Mouse (Mus musculus): ENCODE data around the gene Gm11111.
"Not testable (repeated sequence)": the region's sequence is repeated elsewhere in the genome, so short reads cannot be mapped to it uniquely, and the experiment has no call there.

Gene Gm11111

GRCm38 (mm10) chr5:98552395-98552794, at the start of gene Gm11111:
Gene Gm11111 (plus strand): TSS chr5:98552695.
- no peak for DNase-seq (ENCODE audit: low spot score in 2 of 2)

GRCm38 (mm10) chr5:98516214-98516613, 36.3 kb upstream of the Gm11111 start:
- DNase-seq (ENCODE audit: low spot score in 2 of 2): no peak

GRCm38 (mm10) chr5:98520118-98520517, 32.4 kb upstream of the Gm11111 start:
- no peak for DNase-seq (ENCODE audit: low spot score in 2 of 2)

- no peak for DNase-seq (ENCODE audit: low spot score in 2 of 2)
Measured at GRCm38 (mm10) chr5:98522270-98522977, 30.1 kb upstream of the Gm11111 start.

- DNase-seq (ENCODE audit: low spot score in 2 of 2): no peak
Measured at GRCm38 (mm10) chr5:98523050-98523449, 29.4 kb upstream of the Gm11111 start.

GRCm38 (mm10) chr5:98523783-98524182, 28.7 kb upstream of the Gm11111 start:
- DNase-seq (ENCODE audit: low spot score in 2 of 2): no peak

GRCm38 (mm10) chr5:98541333-98541732, 11.2 kb upstream of the Gm11111 start:
- no peak for DNase-seq (ENCODE audit: low spot score in 2 of 2)

- no peak for DNase-seq (ENCODE audit: low spot score in 2 of 2)
Measured at GRCm38 (mm10) chr5:98550285-98550684, 2.2 kb upstream of the Gm11111 start.

- no peak for DNase-seq (ENCODE audit: low spot score in 2 of 2)
Measured at GRCm38 (mm10) chr5:98550873-98551272, 1.6 kb upstream of the Gm11111 start.

- no peak for DNase-seq (ENCODE audit: low spot score in 2 of 2)
Measured at GRCm38 (mm10) chr5:98552811-98553601, 511 bp downstream of the Gm11111 start.

GRCm38 (mm10) chr5:98561301-98561700, 8.8 kb downstream of the Gm11111 start:
- DNase-seq (ENCODE audit: low spot score in 2 of 2): no peak

GRCm38 (mm10) chr5:98562806-98563205, 10.3 kb downstream of the Gm11111 start:
- DNase-seq (ENCODE audit: low spot score in 2 of 2): no peak

GRCm38 (mm10) chr5:98563801-98564200, 11.3 kb downstream of the Gm11111 start:
- DNase-seq (ENCODE audit: low spot score in 2 of 2): no peak

GRCm38 (mm10) chr5:98566461-98567193, 14.1 kb downstream of the Gm11111 start:
- DNase-seq (ENCODE audit: low spot score in 2 of 2): no peak

- no peak for DNase-seq (ENCODE audit: low spot score in 2 of 2)
Measured at GRCm38 (mm10) chr5:98568481-98568880, 16.0 kb downstream of the Gm11111 start.

- DNase-seq (ENCODE audit: low spot score in 2 of 2): no peak
Measured at GRCm38 (mm10) chr5:98569029-98569513, 16.6 kb downstream of the Gm11111 start.

GRCm38 (mm10) chr5:98572392-98572791, 19.9 kb downstream of the Gm11111 start:
- DNase-seq (ENCODE audit: low spot score in 2 of 2): no peak

GRCm38 (mm10) chr5:98574711-98575470, 22.4 kb downstream of the Gm11111 start:
- no peak for DNase-seq (ENCODE audit: low spot score in 2 of 2)

- DNase-seq (ENCODE audit: low spot score in 2 of 2): no peak
Measured at GRCm38 (mm10) chr5:98575471-98575834, 23.0 kb downstream of the Gm11111 start.

GRCm38 (mm10) chr5:98576538-98576937, 24.0 kb downstream of the Gm11111 start:
- DNase-seq (ENCODE audit: low spot score in 2 of 2): not testable (repeated sequence)

- no peak for DNase-seq (ENCODE audit: low spot score in 2 of 2)
Measured at GRCm38 (mm10) chr5:98578398-98578797, 25.9 kb downstream of the Gm11111 start.

GRCm38 (mm10) chr5:98580811-98581210, 28.3 kb downstream of the Gm11111 start:
- DNase-seq (ENCODE audit: low spot score in 2 of 2): no peak
